Mouse (Mus musculus) forebrain, embryonic 13.5 days (tissue): Measurements from ENCODE around the gene Egfl8. TPM values are rescaled to one million over a fixed set of nuclear protein-coding genes. Genes with fewer than 3 reads are reported as not detected.
A peak's percentile ranks its signal among the peaks of the same experiment; 100 is the strongest.

Experiments
- ATAC-seq: fragments of 200-750 bp; cut with Nextera tagmentation; 2 replicates; pipeline ENCODE4 v1.8.0; 2017
- H3K27ac ChIP-seq: fragments of 300-500 bp; sonication (generic); 2 replicates; pipeline ENCODE4 v1.5.1; 2015; ENCODE audit warnings: inconsistent platforms, mild to moderate bottlenecking, moderate library complexity
- H3K27me3 ChIP-seq: fragments of 300-500 bp; sonication (generic); 2 replicates; pipeline ENCODE4 v1.6.1; 2015; ENCODE audit warnings: mild to moderate bottlenecking, inconsistent platforms
- H3K36me3 ChIP-seq: fragments of 300-500 bp; sonication (generic); 2 replicates; pipeline ENCODE4 v1.6.1; 2015; ENCODE audit warnings: mild to moderate bottlenecking, inconsistent platforms; ENCODE audit not compliant: poor library complexity, severe bottlenecking
- H3K4me1 ChIP-seq: fragments of 300-500 bp; sonication (generic); 2 replicates; pipeline ENCODE4 v1.6.1; 2015; ENCODE audit warnings: inconsistent platforms
- H3K4me2 ChIP-seq: fragments of 300-500 bp; sonication (generic); 2 replicates; pipeline ENCODE4 v1.6.1; 2015; ENCODE audit warnings: inconsistent platforms, mild to moderate bottlenecking, moderate library complexity
- H3K4me3 ChIP-seq: fragments of 300-500 bp; sonication (generic); 2 replicates; pipeline ENCODE4 v1.5.1; 2015; ENCODE audit warnings: mild to moderate bottlenecking, inconsistent platforms
- H3K9ac ChIP-seq: fragments of 300-500 bp; sonication (generic); 2 replicates; pipeline ENCODE4 v1.6.1; 2015; ENCODE audit warnings: mild to moderate bottlenecking, inconsistent platforms
- H3K9me3 ChIP-seq: fragments of 300-500 bp; sonication (generic); replicated peaks from 2 replicates; pipeline ENCODE4 v1.6.1; 2016; ENCODE audit warnings: inconsistent platforms
- WGBS: fragments of 180-500 bp; shearing (Covaris S2); methylation state at CpG from one replicate; pipeline ENCODE4 v1.1.7; 2015; 5-methylcytosine and 5-hydroxymethylcytosine counted together
- polyA plus RNA-seq: library from polyadenylated mRNA; unstranded; fragments of >200 nt; fragmentation: Nextera tagmentation; extraction: Ambion mirVana; gene quantifications from 2 replicates; pipeline ENCODE4 v1.2.1, GENCODE M21; 2015

Gene Egfl8
- polyA plus RNA-seq, 1 experiment from 2014 or later, result 4.7 TPM

GRCm38 (mm10) chr17:34604511-34605237, 11.1 kb downstream of the Egfl8 start:
- peaks cover 25% of the 10 kb centered on the region for H3K36me3 ChIP-seq
- H3K4me3 ChIP-seq, result peak overlapping the region; percentile 93
- H3K27me3 ChIP-seq, result no peaks in the 10 kb centered on the region
- H3K4me1 ChIP-seq, result peaks cover 51% of the 10 kb centered on the region
- no peaks in the 10 kb centered on the region for H3K9me3 ChIP-seq
- peak overlapping the region; percentile 99 for H3K4me2 ChIP-seq
- WGBS, result 15% methylated on average over 24 of the region's 24 CpGs
- ATAC-seq, result no peak
- H3K9ac ChIP-seq, result peak overlapping the region; percentile 96
- peak overlapping the region; percentile 91 for H3K27ac ChIP-seq

- peak within 1 kb of the TSS; percentile 91 for H3K27ac ChIP-seq
- peak; percentile 82 for ATAC-seq
- H3K4me2 ChIP-seq, result peak within 1 kb of the TSS; percentile 99
- peaks cover 51% of the 10 kb centered on the region for H3K4me1 ChIP-seq
- H3K4me3 ChIP-seq, result peak within 1 kb of the TSS; percentile 93
- H3K9me3 ChIP-seq, result no peaks in the 10 kb centered on the region
- peaks cover 26% of the 10 kb centered on the region for H3K36me3 ChIP-seq
- WGBS, result 0% methylated on average over 34 of the region's 35 CpGs
- H3K27me3 ChIP-seq, result no peaks in the 10 kb centered on the region
- peak within 1 kb of the TSS; percentile 96 for H3K9ac ChIP-seq
These were observed 11.7 kb downstream of the Egfl8 start, which contains the start of gene Agpat1 for GRCm38 (mm10) chr17:34604061-34604508. Gene Agpat1, plus strand, starts transcription at chr17:34604262.

GRCm38 (mm10) chr17:34603375-34604060, 12.3 kb downstream of the Egfl8 start, which contains the start of gene Rnf5:
Gene Rnf5, minus strand, starts transcription at chr17:34603690.
- Histone ChIP-seq H3K4me2 (peak within 1 kb of the TSS; percentile 99), H3K9ac (peak within 1 kb of the TSS; percentile 96), H3K27ac (peak within 1 kb of the TSS; percentile 91), H3K27me3 (no peaks in the 10 kb centered on the region), H3K36me3 (peaks cover 26% of the 10 kb centered on the region), H3K4me3 (peak within 1 kb of the TSS; percentile 93), H3K9me3 (no peaks in the 10 kb centered on the region), H3K4me1 (peaks cover 45% of the 10 kb centered on the region)
- ATAC-seq, result peak; percentile 97
- WGBS, result under 1% methylated on average over 30 of the region's 30 CpGs

DNA sequence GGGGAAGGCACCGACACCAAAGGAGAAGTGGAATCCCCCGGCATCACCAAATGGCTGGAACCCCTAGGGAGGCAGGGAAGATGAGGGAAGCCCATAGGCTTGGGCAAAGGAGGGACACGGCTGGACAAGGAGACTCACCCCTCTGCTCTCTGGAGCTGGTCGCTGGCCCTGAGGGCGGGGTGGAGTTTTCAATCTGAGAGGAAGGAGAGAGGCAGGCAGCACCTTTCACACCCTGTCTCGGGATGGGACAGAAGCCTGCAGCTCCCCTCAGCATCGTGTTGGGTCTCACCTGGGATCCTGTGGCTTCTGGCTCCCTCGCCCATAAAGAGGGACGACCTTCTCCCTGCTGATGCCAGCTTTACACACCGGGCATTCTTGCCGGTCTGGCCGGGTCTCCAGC, 14.0 kb downstream of the Egfl8 start:
- H3K9ac ChIP-seq, result peak overlapping the region; percentile 89; the same call in 1 of the 2 replicates
- no peaks in the 10 kb centered on the region for H3K9me3 ChIP-seq
- no peak for ATAC-seq
- no peaks in the 10 kb centered on the region for H3K27me3 ChIP-seq
- peaks cover 23% of the 10 kb centered on the region for H3K36me3 ChIP-seq
- H3K27ac ChIP-seq, result no peak overlapping the region
- H3K4me2 ChIP-seq, result peak overlapping the region; percentile 76
- H3K4me1 ChIP-seq, result peaks cover 37% of the 10 kb centered on the region
- peak overlapping the region; percentile 83 for H3K4me3 ChIP-seq
- 92% methylated on average over 12 of the region's 12 CpGs for WGBS

DNA sequence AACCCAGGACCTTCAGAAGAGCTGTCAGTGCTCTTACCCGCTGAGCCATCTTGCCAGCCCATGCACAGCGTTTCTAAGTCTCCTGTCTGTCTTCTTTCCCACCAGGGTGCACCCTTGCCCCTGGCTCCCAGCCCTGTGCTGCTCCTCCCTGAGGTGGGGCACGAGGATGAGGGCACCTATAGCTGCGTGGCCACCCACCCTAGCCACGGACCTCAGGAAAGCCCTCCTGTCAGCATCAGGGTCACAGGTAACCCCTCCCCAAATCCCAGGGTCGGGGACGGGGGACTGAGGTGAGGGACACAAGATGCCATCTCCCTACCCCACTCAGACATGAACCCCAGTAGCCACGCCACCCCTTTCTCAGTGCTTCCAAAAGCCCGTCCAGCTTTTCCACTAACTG, 15.9 kb downstream of the Egfl8 start:
- peaks cover 36% of the 10 kb centered on the region for H3K4me1 ChIP-seq
- no peak for ATAC-seq
- H3K4me2 ChIP-seq, result no peak overlapping the region
- no peak overlapping the region for H3K4me3 ChIP-seq
- H3K9me3 ChIP-seq, result no peaks in the 10 kb centered on the region
- peaks cover 37% of the 10 kb centered on the region for H3K36me3 ChIP-seq
- no peak overlapping the region for H3K9ac ChIP-seq
- no peaks in the 10 kb centered on the region for H3K27me3 ChIP-seq
- WGBS, result 78% methylated on average over 9 of the region's 9 CpGs
- no peak overlapping the region for H3K27ac ChIP-seq

- Histone ChIP-seq H3K27ac (peak within 1 kb of the TSS; percentile 19; the same call in 1 of the 2 replicates), H3K4me1 (peaks cover 50% of the 10 kb centered on the region), H3K4me2 (no peak within 1 kb of the TSS), H3K9ac (peak within 1 kb of the TSS; percentile 46; the same call in 1 of the 2 replicates), H3K4me3 (no peak within 1 kb of the TSS), H3K36me3 (peaks cover 47% of the 10 kb centered on the region), H3K27me3 (no peaks in the 10 kb centered on the region), H3K9me3 (no peaks in the 10 kb centered on the region)
- 25% methylated on average over 6 of the region's 6 CpGs for WGBS
- no peak for ATAC-seq
These were observed 18.1 kb downstream of the Egfl8 start, which contains the start of gene Ager for GRCm38 (mm10) chr17:34597566-34598095. Gene Ager, plus strand, starts transcription at chr17:34597862.

- no peaks in the 10 kb centered on the region for H3K27me3 ChIP-seq
- no peak overlapping the region for H3K4me2 ChIP-seq
- 83% methylated on average over 8 of the region's 8 CpGs for WGBS
These were observed 19.7 kb downstream of the Egfl8 start for GRCm38 (mm10) chr17:34596098-34596497.

GRCm38 (mm10) chr17:34593752-34594525, 21.8 kb downstream of the Egfl8 start:
- Histone ChIP-seq H3K4me1 (peaks cover 67% of the 10 kb centered on the region), H3K4me3 (peak overlapping the region; percentile 85)
- no peak for ATAC-seq

More at GRCm38 (mm10) chr17:34596098-34596497, 19.7 kb downstream of the Egfl8 start:
- no peaks in the 10 kb centered on the region for H3K9me3 ChIP-seq
- peaks cover 47% of the 10 kb centered on the region for H3K4me1 ChIP-seq
- ATAC-seq, result no peak
- 0 out of 2 replicates have a peak overlapping the region, but pooled peaks have one; percentile 16 for H3K9ac ChIP-seq
- peaks cover 39% of the 10 kb centered on the region for H3K36me3 ChIP-seq
- H3K27ac ChIP-seq, result no peak overlapping the region
- no peak overlapping the region for H3K4me3 ChIP-seq

GRCm38 (mm10) chr17:34592581-34593549, 22.9 kb downstream of the Egfl8 start:
- Histone ChIP-seq H3K4me1 (peaks cover 73% of the 10 kb centered on the region), H3K27me3 (no peaks in the 10 kb centered on the region), H3K4me3 (peak overlapping the region; percentile 85), H3K9ac (peak overlapping the region; percentile 99), H3K9me3 (no peaks in the 10 kb centered on the region), H3K4me2 (peak overlapping the region; percentile 97), H3K36me3 (peaks cover 24% of the 10 kb centered on the region), H3K27ac (peak overlapping the region; percentile 99)
- ATAC-seq, result peak; percentile 25; the same call in 1 of the 2 replicates
- WGBS, result 1% methylated on average over 29 of the region's 32 CpGs

More at GRCm38 (mm10) chr17:34593752-34594525, 21.8 kb downstream of the Egfl8 start:
- H3K9me3 ChIP-seq, result no peaks in the 10 kb centered on the region
- WGBS, result 46% methylated on average over 32 of the region's 34 CpGs
- H3K27me3 ChIP-seq, result no peaks in the 10 kb centered on the region
- H3K4me2 ChIP-seq, result peak overlapping the region; percentile 97
- peak overlapping the region; percentile 99 for H3K9ac ChIP-seq
- H3K27ac ChIP-seq, result peak overlapping the region; percentile 99
- H3K36me3 ChIP-seq, result peaks cover 24% of the 10 kb centered on the region

DNA sequence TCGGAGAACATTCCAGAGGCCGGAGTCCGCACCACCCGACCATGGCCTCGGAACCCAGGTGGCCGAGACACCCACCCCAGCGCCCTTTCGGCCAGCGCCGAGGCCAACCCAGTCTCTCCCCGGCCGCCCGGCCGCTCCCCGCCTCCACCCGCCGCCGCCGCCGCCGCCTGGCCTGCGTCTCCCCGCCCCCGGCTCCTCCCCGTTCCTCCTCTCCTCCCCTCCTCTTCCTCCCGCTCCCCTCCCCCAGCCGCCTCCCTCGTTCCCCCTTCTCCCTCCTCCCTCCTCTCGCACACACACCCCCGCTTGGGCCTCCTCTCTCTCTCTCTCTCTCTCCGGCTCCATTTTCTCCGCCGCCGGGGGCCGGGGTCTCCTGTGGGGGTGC, 23.8 kb downstream of the Egfl8 start:
- H3K27ac ChIP-seq, result peak overlapping the region; percentile 99
- peak overlapping the region; percentile 97 for H3K4me2 ChIP-seq
- H3K9me3 ChIP-seq, result no peaks in the 10 kb centered on the region
- ATAC-seq, result peak; percentile 44
- 0% methylated on average over 17 of the region's 35 CpGs for WGBS
- H3K27me3 ChIP-seq, result no peaks in the 10 kb centered on the region
- peak overlapping the region; percentile 85 for H3K4me3 ChIP-seq
- peaks cover 24% of the 10 kb centered on the region for H3K36me3 ChIP-seq
- H3K4me1 ChIP-seq, result peaks cover 72% of the 10 kb centered on the region
- peak overlapping the region; percentile 99 for H3K9ac ChIP-seq
